Mouse (Mus musculus): Measurements from ENCODE around the gene Notum.
A peak's percentile ranks its signal among the peaks of the same experiment; 100 is the strongest.

The Notum gene

DNA sequence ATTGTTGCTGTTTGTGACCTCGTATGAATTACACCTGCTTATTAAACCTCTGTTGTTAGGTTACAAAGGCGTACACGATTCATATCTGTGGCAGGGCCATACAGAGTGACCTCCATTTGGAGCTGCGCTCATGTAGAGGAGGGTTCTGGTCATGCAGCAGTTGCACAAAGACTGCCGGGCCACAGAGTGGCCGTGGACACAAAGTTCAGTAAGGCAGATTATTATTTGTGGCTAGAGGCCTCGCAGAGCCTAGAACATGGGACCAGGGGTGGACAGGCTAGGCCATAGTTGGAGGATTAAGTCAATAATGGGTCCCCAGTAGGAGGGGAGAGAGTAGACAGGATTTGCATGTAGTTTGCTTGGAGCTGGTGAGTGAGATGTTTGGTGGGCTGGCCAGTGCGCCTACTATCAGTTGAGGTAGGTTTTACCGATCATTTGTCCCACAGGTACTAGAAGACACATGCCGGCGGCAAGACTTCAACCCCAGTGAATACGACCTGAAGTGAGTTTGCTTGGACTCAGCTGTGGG, 12.7 kb upstream of the Notum start:
- no peak for DNase-seq

DNA sequence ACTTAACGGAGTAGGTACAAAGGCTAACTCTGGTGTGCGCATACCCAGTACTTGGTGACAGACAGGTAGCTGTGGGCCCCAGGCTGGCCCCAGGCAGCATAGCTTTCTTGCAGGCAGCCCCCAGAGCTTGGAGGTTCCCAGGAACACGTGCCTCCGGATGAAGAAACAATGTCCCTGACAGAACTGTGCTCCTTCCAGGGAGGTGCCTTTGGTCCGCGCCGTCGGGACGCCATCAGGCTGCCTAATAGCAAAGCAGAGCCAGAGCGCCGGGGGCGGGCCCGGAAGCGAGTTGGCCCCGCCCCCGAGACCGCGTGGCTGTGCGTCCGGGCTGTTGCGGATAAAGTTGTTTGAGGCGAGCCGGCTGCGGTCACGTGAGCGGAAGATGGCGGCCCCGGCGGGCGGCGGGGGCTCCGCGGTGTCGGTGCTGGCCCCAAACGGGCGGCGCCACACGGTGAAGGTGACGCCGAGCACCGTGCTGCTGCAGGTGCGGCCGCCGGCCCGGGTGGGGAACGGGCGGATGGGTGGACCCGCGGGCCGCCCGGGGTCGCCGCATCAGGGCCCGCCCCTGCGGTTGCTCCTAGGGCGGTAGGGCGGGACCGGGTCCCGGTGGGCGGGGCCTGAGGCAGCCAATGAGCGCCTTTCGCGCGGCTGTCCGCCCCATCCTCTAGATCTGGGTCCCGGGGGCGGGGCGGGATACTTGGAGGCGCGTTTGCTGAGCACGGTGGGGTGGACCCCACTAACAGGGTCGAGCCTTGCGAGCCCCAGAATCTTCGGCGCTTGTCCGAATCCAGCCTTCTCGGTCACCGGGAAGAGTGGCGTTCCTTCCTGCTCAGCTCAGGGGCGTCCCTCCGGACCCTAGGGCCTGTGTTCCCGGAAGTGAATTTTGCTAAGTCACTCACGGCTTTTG, 12.0 kb upstream of the Notum start, which contains the start of gene Aspscr1:
Gene Aspscr1, plus strand, starts transcription at position 287 of the 907 bp plus-strand sequence.
- DNase-seq: peak; percentile 96

DNA sequence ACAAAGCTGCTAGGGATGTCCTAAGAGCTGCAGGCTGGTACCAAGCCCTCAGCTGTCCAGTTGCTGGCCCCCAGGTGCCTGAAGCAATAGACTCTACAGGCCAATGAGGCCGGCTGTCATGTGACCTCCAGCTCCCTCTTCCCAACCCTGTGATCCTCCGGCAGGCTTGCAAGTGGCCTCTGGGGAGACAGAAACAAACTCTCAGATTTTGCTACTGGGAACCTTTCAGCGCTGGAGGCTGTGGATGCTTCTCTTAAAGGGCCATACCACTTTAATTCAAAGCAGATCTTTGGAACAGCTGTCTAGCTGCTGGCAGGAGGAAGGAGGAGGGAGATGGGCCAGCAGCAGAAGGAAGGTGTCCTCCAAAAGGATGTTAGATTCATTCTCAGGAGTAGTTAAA, 5.6 kb upstream of the Notum start:
- DNase-seq: peak; percentile 33

DNA sequence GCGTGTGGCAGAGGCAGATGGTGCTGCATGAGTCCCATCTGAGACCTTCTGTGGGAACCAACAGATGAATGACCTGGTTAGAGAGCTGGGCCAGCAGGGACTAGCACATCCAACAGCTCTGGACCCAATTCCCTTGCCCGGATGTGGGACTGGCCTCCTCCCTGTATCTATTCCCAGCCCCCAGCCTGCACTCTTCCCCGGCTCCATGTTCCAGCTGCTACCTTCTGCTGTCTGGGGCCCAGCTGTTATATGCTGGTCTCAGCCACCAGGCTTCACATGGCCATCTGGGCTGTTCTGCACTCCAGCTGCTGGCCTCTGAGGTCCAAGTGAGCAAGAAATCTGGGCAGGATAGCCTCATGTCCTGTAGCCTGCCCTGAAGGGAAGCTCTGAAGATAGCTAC, 4.4 kb upstream of the Notum start:
- DNase-seq: peak; percentile 74

DNA sequence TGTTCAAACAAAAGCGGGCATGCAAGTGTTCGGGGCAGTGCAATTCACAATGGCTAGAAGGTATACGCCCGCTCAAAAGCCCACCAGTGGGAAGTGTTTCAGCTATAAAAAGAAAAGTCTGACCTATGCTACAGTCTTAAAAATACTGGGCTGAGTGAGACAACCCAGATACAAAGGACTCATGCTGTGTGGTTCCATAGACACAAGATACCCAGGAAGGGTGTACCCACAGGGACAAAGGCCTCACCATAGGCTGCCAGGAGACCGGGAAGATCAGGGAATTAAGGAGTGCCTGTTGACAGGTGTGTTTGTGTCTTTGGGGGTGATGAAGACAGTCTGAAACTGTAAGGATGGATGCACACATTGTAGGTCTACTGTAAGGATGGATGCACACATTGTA, 2.7 kb upstream of the Notum start:
- DNase-seq: no peak

DNA sequence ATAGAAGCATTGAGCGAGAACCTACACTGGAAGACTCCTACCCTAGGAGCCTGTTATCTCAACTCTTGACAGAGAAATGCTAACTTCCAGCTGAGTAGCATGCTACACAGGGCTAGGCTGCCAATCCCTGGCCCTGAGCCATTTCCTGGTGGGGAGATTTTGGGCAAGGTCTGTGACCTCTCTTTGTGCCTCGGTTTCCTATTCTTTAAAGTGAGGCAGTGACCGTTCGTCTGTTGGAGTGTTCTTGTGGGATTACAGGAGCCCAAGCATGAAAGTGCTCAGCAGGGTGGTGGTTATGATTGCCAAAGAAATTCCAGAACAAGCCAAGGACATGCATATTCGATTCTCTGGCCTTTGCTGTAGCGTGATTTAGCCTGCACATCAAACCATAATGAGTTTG, 1.8 kb upstream of the Notum start:
- DNase-seq: no peak

DNA sequence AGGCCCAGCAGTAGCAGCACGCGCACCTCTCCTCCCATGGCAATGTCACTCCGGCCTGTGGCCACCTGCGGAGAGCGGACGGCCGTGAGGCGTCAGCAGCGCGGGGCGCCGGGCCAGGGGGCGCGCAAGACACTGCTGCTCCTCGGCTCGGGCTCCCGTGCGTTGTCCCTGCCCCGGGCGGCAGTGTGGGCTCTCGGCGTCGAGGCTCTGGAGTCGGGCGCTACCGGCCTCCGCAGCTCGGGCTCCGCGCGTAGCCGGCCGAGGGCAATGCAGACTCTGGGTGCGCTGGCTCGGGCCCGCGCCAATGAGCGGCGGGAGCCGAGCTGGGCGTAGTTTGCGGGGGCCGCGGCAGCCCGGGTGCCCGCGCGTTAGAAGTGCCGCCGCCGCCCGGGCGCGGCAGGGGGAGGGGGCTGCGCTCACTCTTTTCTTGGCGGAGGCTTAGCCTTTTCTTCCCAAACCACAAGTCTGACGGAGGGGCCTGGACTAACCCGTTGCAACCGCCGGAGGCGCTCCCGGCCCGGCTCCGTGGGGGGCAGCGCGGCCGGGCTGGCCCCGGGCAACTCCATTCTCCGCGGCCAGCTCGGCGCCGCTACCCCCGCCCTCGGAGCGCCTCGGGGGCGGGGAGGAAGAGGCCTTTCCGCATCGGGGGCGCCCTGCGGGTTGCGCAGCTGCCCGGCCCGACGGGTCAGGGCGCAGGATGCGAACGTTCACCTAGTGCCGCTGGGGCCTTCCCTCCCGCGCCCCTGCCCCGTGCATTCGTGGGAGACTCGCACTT, 487 bp downstream of the Notum start:
- DNase-seq: peak; percentile 76

DNA sequence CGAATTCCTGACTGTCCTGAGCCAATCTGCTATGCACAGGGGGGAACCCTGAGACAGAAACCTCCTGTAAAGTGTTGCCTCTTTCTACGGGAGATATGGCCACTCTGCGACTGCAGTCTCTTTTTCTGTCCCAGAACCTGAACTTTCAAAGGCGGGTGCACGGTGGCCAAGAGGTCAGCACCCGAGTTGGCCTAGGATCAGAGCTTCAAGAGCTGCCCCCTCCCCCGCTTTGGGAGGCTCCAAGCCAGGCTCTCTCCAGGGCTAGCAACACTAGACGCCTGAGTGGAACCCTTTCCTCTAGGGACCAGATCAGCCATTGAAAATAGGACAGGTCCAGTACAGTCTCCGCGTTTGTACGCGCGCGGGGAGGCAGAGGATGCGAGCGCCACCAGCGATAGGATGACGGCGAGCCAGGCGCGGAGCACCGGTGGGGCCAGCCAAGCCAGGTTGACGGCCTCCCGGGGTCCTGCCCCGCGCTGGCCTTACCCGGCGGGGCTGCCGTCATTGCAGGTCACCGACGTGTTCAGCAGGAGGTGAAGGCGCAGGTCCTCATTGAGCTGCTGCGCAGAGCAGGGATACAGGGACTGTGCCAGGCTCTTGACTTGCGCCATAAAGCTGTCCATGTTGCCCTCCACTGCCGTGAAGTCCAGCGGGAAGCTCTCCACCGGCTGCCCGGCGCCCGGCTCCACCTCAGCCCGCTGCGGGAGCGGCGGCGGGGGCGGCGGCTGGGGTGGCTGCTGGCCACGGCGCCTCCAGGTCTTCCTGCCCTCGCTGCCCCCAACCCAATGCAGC, 1.3 kb downstream of the Notum start:
- DNase-seq: peak; percentile 21

DNA sequence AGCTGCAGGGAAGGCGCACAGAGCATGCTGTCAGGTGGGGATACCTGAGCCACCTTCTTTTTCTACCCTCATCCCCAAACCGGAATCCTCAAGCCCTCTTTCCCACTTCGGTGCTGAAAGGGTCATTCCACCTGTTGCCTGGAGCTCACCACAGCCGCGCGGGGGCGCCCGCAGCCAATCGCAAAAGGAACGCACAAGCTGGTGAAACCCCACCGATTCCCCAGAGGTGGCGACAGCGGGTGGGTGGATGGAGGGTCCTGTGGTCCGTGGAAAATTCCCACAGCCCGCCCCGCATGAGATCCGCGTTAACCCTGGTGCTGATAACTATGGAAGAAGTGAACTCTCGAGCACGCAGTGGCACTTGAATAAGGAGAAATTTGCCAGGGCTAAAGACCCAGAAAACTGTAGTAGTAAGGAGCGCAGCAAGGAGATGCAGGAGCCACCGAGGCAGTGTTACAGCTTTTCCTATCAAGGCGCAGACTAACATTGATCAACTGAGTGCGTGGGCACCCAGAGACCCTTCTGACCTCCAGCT, 2.0 kb downstream of the Notum start:
- peak; percentile 86 for DNase-seq

DNA sequence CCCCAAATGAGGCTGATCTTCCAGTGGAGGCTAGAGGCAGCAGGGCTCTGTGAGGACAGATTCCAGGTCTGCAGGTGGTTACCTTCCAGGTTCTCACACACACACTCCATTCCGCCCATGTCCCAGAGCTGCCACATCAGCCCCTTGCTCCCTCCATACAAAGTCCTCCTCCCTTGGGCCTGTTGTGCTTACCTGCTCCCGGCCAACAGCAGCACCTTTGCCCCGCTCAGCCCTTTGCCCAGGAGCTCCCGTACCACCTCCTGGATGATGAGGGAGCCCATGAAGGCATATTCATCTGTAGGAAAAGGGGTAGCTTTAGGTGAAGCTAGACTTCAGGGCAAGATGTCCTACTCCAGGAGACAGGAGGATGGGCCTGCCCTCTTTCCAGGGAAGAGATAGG, 3.7 kb downstream of the Notum start:
- no peak for DNase-seq

DNA sequence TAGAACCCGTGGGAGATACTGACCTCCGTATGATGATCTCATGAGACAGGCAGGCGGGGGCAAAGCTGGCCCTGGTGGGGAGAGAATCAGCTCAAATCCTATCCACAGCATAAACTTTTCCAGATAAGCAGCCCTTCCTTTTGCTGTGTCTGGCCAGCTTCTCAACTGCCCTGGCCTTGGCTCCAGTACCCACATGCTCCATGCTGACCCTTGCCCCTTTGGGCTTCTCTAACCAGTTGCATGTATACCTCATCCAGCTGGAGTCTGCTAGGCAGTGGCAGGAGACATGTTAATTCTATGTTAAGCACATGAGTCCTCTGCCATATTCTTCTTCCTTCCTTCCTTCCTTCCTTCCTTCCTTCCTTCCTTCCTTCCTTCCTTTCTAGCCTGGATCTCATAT, 6.2 kb downstream of the Notum start:
- no peak for DNase-seq

DNA sequence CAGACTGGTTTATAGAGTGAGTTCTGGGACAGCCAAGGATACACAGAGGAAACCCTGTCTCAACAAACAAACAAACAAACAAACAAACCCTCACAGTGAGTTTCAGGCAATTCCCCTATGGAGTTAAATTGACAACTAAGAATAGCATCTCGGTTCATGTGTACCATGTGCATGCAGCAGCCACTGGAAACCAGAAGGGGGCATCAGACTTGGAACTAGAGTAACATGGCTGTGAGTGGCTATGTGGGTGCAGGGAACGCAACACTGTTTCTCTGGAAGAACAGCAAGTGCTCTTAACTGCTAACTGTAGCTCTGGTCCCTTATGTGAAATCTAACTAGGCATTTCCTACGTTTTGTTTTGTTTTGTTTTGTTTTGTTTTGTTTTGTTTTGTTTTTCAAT, 9.1 kb downstream of the Notum start:
- no peak for DNase-seq

DNA sequence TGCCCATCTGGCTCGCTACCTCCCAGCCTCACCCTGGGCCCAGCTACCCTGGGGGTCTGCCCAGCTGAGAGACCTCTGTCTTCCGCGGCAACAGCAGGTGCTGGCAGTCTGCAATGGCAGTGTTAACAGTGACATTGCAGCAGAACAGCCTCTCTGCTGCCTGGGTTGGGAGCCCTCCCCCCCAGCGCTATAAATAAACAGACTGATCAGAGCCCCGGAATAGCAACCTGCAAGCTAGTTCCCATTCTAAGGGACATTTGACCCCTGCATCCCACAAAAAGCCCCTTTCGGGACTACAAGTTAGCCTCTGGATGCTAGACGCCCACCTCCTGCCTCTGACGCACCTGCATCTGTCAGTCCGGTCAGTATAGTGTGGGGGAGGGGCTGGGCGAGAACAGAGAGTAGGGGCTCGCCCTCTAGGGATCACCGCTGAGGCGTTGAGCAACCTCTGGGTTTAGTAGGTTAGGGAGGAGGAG, 12.9 kb downstream of the Notum start, which contains the start of gene Myadml2:
Gene Myadml2, minus strand, starts transcription at position 158 of the 476 bp plus-strand sequence.
- DNase-seq: peak; percentile 67

DNA sequence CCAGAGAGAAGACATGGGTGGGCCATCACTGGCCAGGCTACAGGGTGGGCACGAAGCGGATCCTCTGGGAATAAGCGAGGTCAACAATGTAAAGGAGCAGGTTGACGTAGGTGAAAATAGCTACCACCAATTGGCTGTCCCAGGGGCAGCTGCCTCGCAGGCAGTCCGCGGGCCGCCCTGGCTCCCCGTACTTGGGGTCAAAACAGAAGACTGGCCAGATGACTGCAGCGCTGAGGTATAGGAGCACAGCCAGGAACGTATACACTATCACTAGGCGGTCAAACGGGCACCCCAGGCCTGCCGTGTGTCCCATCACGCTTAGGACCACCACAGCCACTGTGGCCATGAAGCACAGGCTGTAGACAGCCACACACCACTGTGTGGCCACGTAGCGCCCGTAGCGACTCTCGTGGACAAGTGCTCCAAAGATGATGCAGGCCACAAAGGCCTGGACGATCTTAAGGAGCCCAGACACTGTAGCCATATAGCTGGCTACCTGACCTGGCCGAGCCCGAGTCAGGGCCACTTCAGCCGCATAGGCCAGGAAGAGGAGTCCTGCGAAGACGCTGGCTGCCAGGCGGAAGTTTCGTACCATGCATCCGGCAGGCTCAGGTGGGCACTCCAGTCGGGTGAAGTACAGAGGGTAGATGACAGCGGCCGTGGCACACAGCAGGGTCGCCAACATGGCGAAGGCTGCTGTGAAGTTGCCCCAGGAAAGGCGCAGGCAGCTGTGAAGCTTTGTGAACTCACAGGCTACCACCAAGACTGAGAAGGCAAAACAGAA, 13.7 kb downstream of the Notum start:
- no peak for DNase-seq

DNA sequence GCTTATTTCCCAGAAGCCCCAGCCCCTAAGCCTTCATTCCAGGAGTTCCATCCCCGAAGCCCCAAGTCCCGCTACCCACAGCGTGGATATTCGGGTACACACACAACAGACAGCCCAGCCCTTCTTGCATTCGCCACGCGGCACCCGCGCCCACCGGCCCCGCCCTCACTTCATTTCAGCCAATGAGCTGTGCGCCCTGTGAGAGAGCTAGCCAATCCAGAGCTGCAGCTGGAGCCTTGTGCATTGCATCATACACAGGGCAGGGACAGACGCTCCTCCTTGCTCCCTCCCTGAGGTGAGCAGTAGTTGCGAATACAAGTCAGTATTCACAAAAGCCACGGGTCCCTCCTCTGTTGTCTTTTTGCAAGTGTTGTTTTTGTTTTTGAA, 17.4 kb downstream of the Notum start, which contains the start of gene Pycr1:
Gene Pycr1, minus strand, starts transcription at position 169 of the 387 bp plus-strand sequence.
- peak; percentile 94 for DNase-seq

DNA sequence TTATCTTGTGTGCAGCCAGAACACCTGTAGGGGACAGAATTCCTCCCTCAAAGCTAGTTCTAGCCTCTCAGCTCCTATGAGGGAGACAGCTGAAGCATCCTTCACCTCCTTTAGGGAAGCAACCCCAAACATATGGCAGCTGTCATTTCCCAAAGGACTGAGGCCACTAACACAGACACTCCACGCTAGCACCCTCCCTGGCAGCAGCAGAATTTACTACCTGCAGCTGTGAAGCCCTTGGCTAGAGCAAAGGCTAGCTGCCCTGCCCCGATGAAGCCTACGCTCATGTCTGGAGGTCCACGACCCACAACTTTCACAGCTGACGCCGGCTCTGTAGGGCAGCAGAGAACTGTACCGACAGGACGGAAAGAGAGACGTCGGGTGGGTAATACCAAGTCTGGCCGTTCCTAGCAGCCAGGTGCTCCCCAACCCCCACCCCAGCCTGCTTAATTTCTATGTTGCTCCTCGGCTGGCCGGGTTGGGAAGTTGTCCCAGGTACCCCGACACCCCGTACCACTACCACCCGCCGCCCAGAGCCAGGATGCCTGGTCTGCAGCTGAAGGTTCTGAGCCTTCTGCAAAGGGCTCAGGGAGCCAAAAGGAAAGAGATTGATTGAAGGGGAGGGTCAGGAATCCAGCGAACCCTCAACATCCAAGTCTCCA, 17.9 kb downstream of the Notum start:
- DNase-seq: no peak

DNA sequence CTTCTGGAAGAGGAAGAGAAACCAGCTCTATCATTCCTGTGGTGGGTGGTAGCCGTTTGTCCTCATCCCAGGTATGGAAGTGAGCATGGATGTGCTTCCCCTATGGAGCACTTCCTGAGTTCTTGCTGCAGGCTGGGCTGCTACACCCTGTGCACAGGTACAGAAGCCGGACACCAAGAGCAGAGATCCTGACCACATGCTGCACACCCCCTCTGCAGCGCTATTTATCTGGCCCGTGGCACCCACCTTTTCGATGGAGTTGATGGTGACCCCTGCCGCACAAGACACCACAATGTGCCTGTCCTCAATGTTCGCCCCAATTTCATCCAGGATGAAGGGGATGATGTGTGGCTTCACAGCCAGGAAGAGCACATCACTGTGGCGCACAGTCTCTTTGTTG, 19.1 kb downstream of the Notum start:
- DNase-seq: no peak

DNA sequence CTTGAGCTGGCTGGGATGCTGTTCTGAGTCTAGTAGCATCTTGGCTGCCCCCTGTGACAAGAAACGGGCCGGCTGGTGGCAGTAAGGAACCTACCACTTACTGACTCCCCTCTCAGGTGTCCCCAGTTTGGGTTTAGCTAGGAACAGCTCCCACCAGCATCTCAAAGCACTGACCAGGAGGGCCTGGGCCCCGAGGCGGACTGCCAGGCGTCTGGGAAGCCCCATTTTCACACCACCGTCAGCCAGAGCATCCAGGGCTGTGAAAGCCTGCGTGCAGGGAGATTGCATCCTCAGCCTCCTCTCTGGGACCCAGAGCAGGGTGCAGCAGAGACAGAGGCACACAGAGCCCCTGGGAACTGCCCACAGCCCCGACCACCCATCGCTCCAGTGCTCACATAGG, 19.7 kb downstream of the Notum start:
- no peak for DNase-seq

DNA sequence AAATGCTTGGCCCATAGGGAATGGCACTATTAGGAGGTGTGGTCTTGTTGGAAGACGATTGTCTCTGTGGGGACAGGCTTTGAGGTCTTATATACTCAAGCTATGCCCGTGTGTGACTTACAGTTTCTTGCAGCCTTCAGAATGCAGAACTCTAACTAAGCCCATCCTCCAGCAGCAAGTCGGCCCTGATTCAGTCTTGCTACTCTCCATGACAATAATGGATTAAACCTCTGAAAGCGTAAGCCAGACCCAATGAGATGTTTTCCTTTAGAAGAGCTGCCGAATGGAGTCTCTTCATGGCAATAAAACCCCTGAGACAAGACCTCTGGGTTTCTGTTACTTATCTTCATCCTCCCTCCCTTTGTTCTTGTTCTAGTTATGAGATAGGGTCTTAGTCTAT, 26.2 kb downstream of the Notum start:
- no peak for DNase-seq

DNA sequence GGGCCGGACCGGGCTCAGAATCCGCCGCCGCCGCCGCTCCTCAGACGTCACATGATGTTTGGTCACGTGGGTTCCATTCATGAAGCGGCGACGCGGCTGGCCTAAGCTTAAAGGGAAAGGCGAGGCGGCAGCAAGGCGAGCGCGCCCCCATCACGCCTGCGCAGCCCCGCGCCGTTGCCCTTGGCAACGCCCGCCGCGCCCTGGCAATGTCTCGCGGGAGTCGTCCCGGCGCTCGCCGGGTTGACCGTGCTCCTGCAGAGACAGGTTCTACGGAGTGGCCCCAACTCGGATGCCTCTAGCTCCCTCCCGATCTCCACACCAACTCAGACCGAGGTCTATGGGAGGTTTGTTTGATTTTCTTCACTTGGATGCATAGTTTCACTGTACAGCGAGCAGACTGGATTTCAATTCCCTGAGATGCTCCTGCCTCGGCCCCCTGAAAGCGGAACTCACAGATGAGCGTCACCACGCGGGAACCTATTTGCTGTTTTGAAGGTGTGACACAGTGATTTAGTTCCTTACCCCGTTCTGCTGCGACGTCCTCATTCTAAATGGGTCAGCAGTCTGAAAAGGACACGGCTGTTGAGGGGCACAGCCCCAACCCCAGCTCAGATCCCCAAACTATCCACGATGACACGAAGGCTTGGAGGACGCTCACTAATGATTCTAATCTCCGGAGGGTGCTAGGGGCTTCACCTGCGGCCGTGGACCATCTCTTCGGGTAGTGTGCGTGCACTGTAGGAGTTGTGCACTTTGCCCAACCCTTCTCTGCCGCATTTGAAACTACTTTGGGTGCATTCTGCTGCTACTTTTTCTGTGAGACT, 27.2 kb downstream of the Notum start, which contains the start of gene Mafg:
Gene Mafg, minus strand, starts transcription at position 81 of the 824 bp plus-strand sequence.
- DNase-seq: peak; percentile 98

Measured in retina, postnatal 1 day (tissue).